Mouse (Mus musculus) brain, embryonic 14.5 days (tissue): ENCODE results near the gene Slc4a7.

Experiments used
- CTCF ChIP-seq: fragments of 200-500 bp; IDR thresholded peaks from 2 replicates; pipeline ENCODE4 v1.5.1; 2012; ENCODE audit warnings: inconsistent platforms, mild to moderate bottlenecking, moderate library complexity, borderline replicate concordance; ENCODE audit not compliant: insufficient read depth, insufficient read length; ENCODE audit errors: extremely low read depth
- POLR2A ChIP-seq: fragments of 200-500 bp; IDR thresholded peaks from 2 replicates; pipeline ENCODE4 v1.6.1; 2012; ENCODE audit warnings: mild to moderate bottlenecking, inconsistent platforms, borderline replicate concordance; ENCODE audit not compliant: poor library complexity, insufficient read depth, insufficient read length, severe bottlenecking; ENCODE audit errors: extremely low read depth

DNA sequence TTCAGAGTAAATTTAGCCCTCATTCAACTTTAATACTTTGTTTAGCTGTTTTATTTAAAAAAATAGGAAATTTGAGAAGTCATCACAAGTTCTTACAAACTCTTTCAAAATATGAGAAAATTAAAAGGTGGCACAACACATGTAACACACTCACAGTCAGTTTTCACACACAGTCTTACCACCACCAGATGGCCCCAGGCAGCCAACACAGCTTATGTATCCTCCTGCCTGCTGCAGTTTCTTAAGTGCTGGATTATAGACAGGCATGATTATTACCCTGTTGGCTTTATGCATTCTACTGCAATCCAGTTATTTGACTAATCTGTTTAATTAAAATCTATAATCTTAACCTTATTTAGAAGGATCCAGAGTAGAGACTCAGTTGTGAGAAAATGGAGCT, 12.1 kb downstream of the Slc4a7 start:
- TF ChIP-seq CTCF (peak; percentile 20; the same call in 1 of the 2 replicates), POLR2A (no peak)
